Mouse (Mus musculus) megakaryocyte, embryonic 14.5 days (primary cell): ENCODE results near the gene Pprc1.

Experiments used
- FLI1 ChIP-seq: IDR thresholded peaks from 2 replicates; pipeline ENCODE4 v1.6.1; 2012; ENCODE audit warnings: low read length, inconsistent platforms, mixed read lengths
- GATA1 ChIP-seq: IDR thresholded peaks from 3 replicates; pipeline ENCODE4 v1.6.1; 2012; ENCODE audit warnings: mixed read lengths, low read length, inconsistent platforms, borderline replicate concordance

GRCm38 (mm10) chr19:46024959-46025358, 19.7 kb upstream of the Pprc1 start:
- TF ChIP-seq GATA1 (no peak), FLI1 (no peak)
